Mouse (Mus musculus) spleen, adult 2 months (tissue): Measurements from ENCODE around the gene Wwox. TPM values are rescaled to one million over a fixed set of nuclear protein-coding genes. Genes with fewer than 3 reads are reported as not detected.

Source experiments
- DNase-seq, 2 experiments: peaks; one replicate each; pipeline versions ENCODE4 v3.0.0 to v3.0.0-alpha.2; 2012 to 2021; ENCODE audit warnings: low spot score in 2 of 2, low read depth in 1 of 2
- H3K27ac ChIP-seq: fragments of 200-500 bp; 2 replicates; pipeline ENCODE4 v1.5.1; 2012; ENCODE audit warnings: low read length, inconsistent platforms; ENCODE audit not compliant: insufficient read depth
- H3K27me3 ChIP-seq: fragments of 200-500 bp; 2 replicates; pipeline ENCODE4 v1.6.1; 2012; ENCODE audit warnings: mild to moderate bottlenecking, moderate library complexity, low read length, inconsistent platforms; ENCODE audit not compliant: control insufficient read depth, insufficient read depth
- H3K36me3 ChIP-seq: fragments of 200-500 bp; 2 replicates; pipeline ENCODE4 v1.6.1; 2012; ENCODE audit warnings: mild to moderate bottlenecking, low read length, inconsistent platforms; ENCODE audit not compliant: control insufficient read depth, insufficient read depth
- H3K4me1 ChIP-seq: fragments of 200-500 bp; 2 replicates; pipeline ENCODE4 v1.6.1; 2011; ENCODE audit warnings: inconsistent platforms; ENCODE audit not compliant: control insufficient read depth, insufficient read depth, insufficient read length
- H3K4me3 ChIP-seq: fragments of 200-500 bp; 2 replicates; pipeline ENCODE4 v1.5.1; 2011; ENCODE audit warnings: mild to moderate bottlenecking, inconsistent platforms; ENCODE audit not compliant: insufficient read depth, insufficient read length; ENCODE audit errors: extremely low read depth
- CTCF ChIP-seq: fragments of 200-500 bp; IDR thresholded peaks from 2 replicates; pipeline ENCODE4 v1.5.1; 2011; ENCODE audit warnings: mild to moderate bottlenecking, inconsistent platforms; ENCODE audit not compliant: insufficient read depth, insufficient read length, insufficient replicate concordance; ENCODE audit errors: extremely low read depth
- POLR2A ChIP-seq: fragments of 200-500 bp; IDR thresholded peaks from 2 replicates; pipeline ENCODE4 v1.6.1; 2011; ENCODE audit warnings: low read depth, low read length, inconsistent platforms
- WGBS: fragments of 180-500 bp; shearing (Covaris S2); methylation state at CpG from one replicate; pipeline ENCODE4 v1.1.7; 2018; 5-methylcytosine and 5-hydroxymethylcytosine counted together
- polyA plus RNA-seq: library from polyadenylated mRNA; depleted of rRNA; stranded (reverse); fragments of >200 nt; gene quantifications from 2 replicates; pipeline ENCODE4 v1.2.3, GENCODE M21; 2012

The Wwox gene
- polyA plus RNA-seq, 1 experiment: 3.8 TPM

GRCm38 (mm10) chr8:114603561-114603960 is 164.1 kb downstream of the Wwox start:
- DNase-seq: no peak
- 63% methylated on average over 6 of the region's 6 CpGs for WGBS

DNA sequence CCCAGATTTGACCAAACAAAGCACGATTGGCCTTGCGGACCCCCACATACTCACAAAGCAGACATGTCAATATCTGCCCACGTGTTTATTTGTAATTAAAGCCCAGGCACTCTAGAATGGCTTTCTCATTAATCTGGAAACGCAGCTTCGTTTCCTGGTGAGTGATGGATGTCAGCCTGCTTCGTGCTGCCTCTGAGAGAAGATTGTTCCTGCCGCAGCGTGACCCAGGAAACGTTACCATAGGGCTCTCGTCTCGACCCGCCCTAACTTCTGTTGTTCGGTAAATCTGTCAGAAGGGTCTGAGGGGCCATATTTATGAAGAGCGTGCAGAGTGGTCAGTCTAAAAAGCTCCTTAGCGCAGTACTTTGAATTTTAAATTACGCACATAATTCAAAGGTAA is 164.9 kb downstream of the Wwox start:
- Histone ChIP-seq H3K27me3 (no peaks in the 10 kb centered on the region), H3K4me1 (no peaks in the 10 kb centered on the region), H3K36me3 (no peaks in the 10 kb centered on the region), H3K4me3 (no peak overlapping the region), H3K27ac (no peak overlapping the region)
- WGBS: 94% methylated on average over 16 of the region's 16 CpGs
- no peak for DNase-seq
- no peak for TF ChIP-seq POLR2A
- no peak for TF ChIP-seq CTCF

More at GRCm38 (mm10) chr8:114603561-114603960, 164.1 kb downstream of the Wwox start:
- no peak overlapping the region for H3K4me3 ChIP-seq
- no peaks in the 10 kb centered on the region for H3K36me3 ChIP-seq
- H3K27me3 ChIP-seq: no peaks in the 10 kb centered on the region
- H3K27ac ChIP-seq: no peak overlapping the region
- TF ChIP-seq POLR2A: no peak
- H3K4me1 ChIP-seq: no peaks in the 10 kb centered on the region

GRCm38 (mm10) chr8:114605651-114606050 is 166.2 kb downstream of the Wwox start:
- Histone ChIP-seq H3K4me3 (no peak overlapping the region), H3K36me3 (no peaks in the 10 kb centered on the region), H3K4me1 (no peaks in the 10 kb centered on the region), H3K27me3 (no peaks in the 10 kb centered on the region), H3K27ac (no peak overlapping the region)
- no peak for TF ChIP-seq CTCF
- no peak for TF ChIP-seq POLR2A
- no peak for DNase-seq
- WGBS: 88% methylated on average over 2 of the region's 2 CpGs

- H3K4me3 ChIP-seq: no peak overlapping the region
- no peak overlapping the region for H3K27ac ChIP-seq
- no peaks in the 10 kb centered on the region for H3K4me1 ChIP-seq
- TF ChIP-seq CTCF: no peak
- no peak for TF ChIP-seq POLR2A
- H3K36me3 ChIP-seq: no peaks in the 10 kb centered on the region
- 92% methylated on average over 5 of the region's 5 CpGs for WGBS
- H3K27me3 ChIP-seq: no peaks in the 10 kb centered on the region
- DNase-seq: no peak
Observed at GRCm38 (mm10) chr8:114609330-114609729, 169.9 kb downstream of the Wwox start.

- Histone ChIP-seq H3K27me3 (no peaks in the 10 kb centered on the region), H3K27ac (no peak overlapping the region), H3K4me1 (no peaks in the 10 kb centered on the region), H3K4me3 (no peak overlapping the region), H3K36me3 (no peaks in the 10 kb centered on the region)
- DNase-seq: no peak
- no peak for TF ChIP-seq CTCF
- TF ChIP-seq POLR2A: no peak
- WGBS: 92% methylated on average over 7 of the region's 7 CpGs
Observed at GRCm38 (mm10) chr8:114611075-114611474, 171.6 kb downstream of the Wwox start.

- H3K36me3 ChIP-seq: no peaks in the 10 kb centered on the region
- H3K4me3 ChIP-seq: no peak overlapping the region
- no peaks in the 10 kb centered on the region for H3K4me1 ChIP-seq
- 85% methylated on average over 3 of the region's 3 CpGs for WGBS
- TF ChIP-seq POLR2A (no peak), CTCF (no peak)
- no peaks in the 10 kb centered on the region for H3K27me3 ChIP-seq
- no peak for DNase-seq
- no peak overlapping the region for H3K27ac ChIP-seq
Observed at GRCm38 (mm10) chr8:114612091-114612490, 172.6 kb downstream of the Wwox start.

GRCm38 (mm10) chr8:114615413-114615812 is 176.0 kb downstream of the Wwox start:
- Histone ChIP-seq H3K4me3 (no peak overlapping the region), H3K4me1 (no peaks in the 10 kb centered on the region), H3K36me3 (no peaks in the 10 kb centered on the region), H3K27me3 (no peaks in the 10 kb centered on the region), H3K27ac (no peak overlapping the region)
- TF ChIP-seq POLR2A: no peak
- TF ChIP-seq CTCF: no peak
- no peak for DNase-seq
- WGBS: 93% methylated on average over 4 of the region's 4 CpGs

GRCm38 (mm10) chr8:114615908-114616307 is 176.5 kb downstream of the Wwox start:
- Histone ChIP-seq H3K36me3 (no peaks in the 10 kb centered on the region), H3K4me3 (no peak overlapping the region), H3K27ac (no peak overlapping the region), H3K27me3 (no peaks in the 10 kb centered on the region), H3K4me1 (no peaks in the 10 kb centered on the region)
- WGBS: 78% methylated on average over 6 of the region's 6 CpGs
- no peak for DNase-seq
- TF ChIP-seq POLR2A (no peak), CTCF (no peak)
